Mouse (Mus musculus) lung, adult 2 months (tissue): ENCODE measurements around the gene Atf6.

ENCODE experiments used
- CTCF ChIP-seq: fragments of 200-500 bp; IDR thresholded peaks from 2 replicates; pipeline ENCODE4 v1.5.1; 2011; ENCODE audit warnings: mild to moderate bottlenecking, low read length, control low read depth; ENCODE audit not compliant: insufficient read depth
- POLR2A ChIP-seq: fragments of 200-500 bp; IDR thresholded peaks from 2 replicates; pipeline ENCODE4 v1.6.1; 2011; ENCODE audit warnings: low read depth, mild to moderate bottlenecking, control low read depth, low read length, borderline replicate concordance; ENCODE audit errors: extremely low read depth

- TF ChIP-seq POLR2A (no peak), CTCF (no peak)
These were observed 64.9 kb downstream of the Atf6 start for GRCm38 (mm10) chr1:170802669-170803068.
